Mouse (Mus musculus) c-Kit-negative CD71-positive TER-119-positive erythroid progenitor cells, embryonic 14.5 days (primary cell): ENCODE measurements around the gene Vmn1r70.

ENCODE experiments used
- DNase-seq: peaks from one replicate; pipeline ENCODE4 v3.0.0-alpha.2; 2013; ENCODE audit warnings: low read depth, low spot score

Vmn1r70 gene

GRCm38 (mm10) chr7:10631232-10631631, at the start of gene Vmn1r70:
TSS of gene Vmn1r70 (plus strand) at chr7:10631532.
- DNase-seq: no peak

- no peak for DNase-seq
Observed at GRCm38 (mm10) chr7:10613559-10613958, 17.8 kb upstream of the Vmn1r70 start, which contains the start of gene Vmn1r69. TSS of gene Vmn1r69 (minus strand) at chr7:10613659.
